Mouse (Mus musculus) midbrain, embryonic 15.5 days (tissue): ENCODE results near the gene Pax7. TPM values are rescaled to one million over a fixed set of nuclear protein-coding genes. Genes with fewer than 3 reads are reported as not detected.

Experiments
- ATAC-seq: fragments of 200-750 bp; cut with Nextera tagmentation; replicated peaks from 2 replicates; pipeline ENCODE4 v1.8.0; 2017; ENCODE audit warnings: moderate TSS enrichment
- H3K27ac ChIP-seq: fragments of 300-500 bp; sonication (generic); 2 replicates; pipeline ENCODE4 v1.5.1; 2015; ENCODE audit warnings: mild to moderate bottlenecking, inconsistent platforms
- H3K27me3 ChIP-seq: fragments of 300-500 bp; sonication (generic); replicated peaks from 2 replicates; pipeline ENCODE4 v1.6.1; 2015; ENCODE audit warnings: inconsistent platforms
- H3K36me3 ChIP-seq: fragments of 300-500 bp; sonication (generic); replicated peaks from 2 replicates; pipeline ENCODE4 v1.6.1; 2015; ENCODE audit warnings: inconsistent platforms
- H3K4me1 ChIP-seq: fragments of 300-500 bp; sonication (generic); 2 replicates; pipeline ENCODE4 v1.6.1; 2015; ENCODE audit warnings: inconsistent platforms
- H3K4me2 ChIP-seq: fragments of 300-500 bp; sonication (generic); 2 replicates; pipeline ENCODE4 v1.6.1; 2015; ENCODE audit warnings: inconsistent platforms, mild to moderate bottlenecking, moderate library complexity
- H3K4me3 ChIP-seq: fragments of 300-500 bp; sonication (generic); 2 replicates; pipeline ENCODE4 v1.5.1; 2015; ENCODE audit warnings: mild to moderate bottlenecking, inconsistent platforms
- H3K9ac ChIP-seq: fragments of 300-500 bp; sonication (generic); 2 replicates; pipeline ENCODE4 v1.6.1; 2015; ENCODE audit warnings: mild to moderate bottlenecking, inconsistent platforms
- H3K9me3 ChIP-seq: fragments of 300-500 bp; sonication (generic); 2 replicates; pipeline ENCODE4 v1.6.1; 2016; ENCODE audit warnings: inconsistent platforms
- WGBS: fragments of 180-500 bp; shearing (Covaris S2); methylation state at CpG from one replicate; pipeline ENCODE4 v1.1.7; 2015; ENCODE audit warnings: mixed read lengths; 5-methylcytosine and 5-hydroxymethylcytosine counted together
- polyA plus RNA-seq: library from polyadenylated mRNA; unstranded; fragments of >200 nt; fragmentation: Nextera tagmentation; extraction: Ambion mirVana; gene quantifications from 2 replicates; pipeline ENCODE4 v1.2.1, GENCODE M21; 2015

The Pax7 gene
- polyA plus RNA-seq, 1 experiment from 2014 or later = 3.8 TPM

GRCm38 (mm10) chr4:139804896-139805295 lies 28.4 kb downstream of the Pax7 start:
- WGBS = 83% methylated on average over 8 of the region's 8 CpGs
- ATAC-seq = no peak
- Histone ChIP-seq H3K9ac (no peak overlapping the region), H3K4me3 (no peak overlapping the region), H3K27ac (no peak overlapping the region), H3K4me1 (peaks cover 24% of the 10 kb centered on the region), H3K36me3 (no peaks in the 10 kb centered on the region), H3K4me2 (no peak overlapping the region), H3K9me3 (no peaks in the 10 kb centered on the region), H3K27me3 (peaks cover 44% of the 10 kb centered on the region)

GRCm38 (mm10) chr4:139803981-139804380 lies 29.3 kb downstream of the Pax7 start:
- no peaks in the 10 kb centered on the region for H3K36me3 ChIP-seq
- H3K9me3 ChIP-seq = no peaks in the 10 kb centered on the region
- no peak overlapping the region for H3K4me2 ChIP-seq
- peaks cover 18% of the 10 kb centered on the region for H3K4me1 ChIP-seq
- no peak overlapping the region for H3K4me3 ChIP-seq
- 29% methylated on average over 2 of the region's 2 CpGs for WGBS
- no peak overlapping the region for H3K9ac ChIP-seq
- H3K27me3 ChIP-seq = peaks cover 42% of the 10 kb centered on the region
- H3K27ac ChIP-seq = no peak overlapping the region
- ATAC-seq = no peak

- Histone ChIP-seq H3K36me3 (no peaks in the 10 kb centered on the region), H3K4me1 (peaks cover 10% of the 10 kb centered on the region; the same call in 1 of the 2 replicates), H3K9ac (no peak overlapping the region), H3K4me3 (no peak overlapping the region), H3K4me2 (no peak overlapping the region), H3K27ac (no peak overlapping the region), H3K9me3 (no peaks in the 10 kb centered on the region), H3K27me3 (peaks cover 32% of the 10 kb centered on the region)
- no peak for ATAC-seq
- 73% methylated on average over 9 of the region's 10 CpGs for WGBS
These were observed 33.8 kb downstream of the Pax7 start for GRCm38 (mm10) chr4:139799436-139800100.

- H3K36me3 ChIP-seq = no peaks in the 10 kb centered on the region
- no peak for ATAC-seq
- H3K4me2 ChIP-seq = no peak overlapping the region
- H3K4me1 ChIP-seq = peaks cover 16% of the 10 kb centered on the region
- H3K27me3 ChIP-seq = peaks cover 24% of the 10 kb centered on the region
- WGBS = 72% methylated on average over 4 of the region's 4 CpGs
- no peak overlapping the region for H3K27ac ChIP-seq
- H3K9ac ChIP-seq = no peak overlapping the region
- H3K9me3 ChIP-seq = no peaks in the 10 kb centered on the region
- no peak overlapping the region for H3K4me3 ChIP-seq
These were observed 36.0 kb downstream of the Pax7 start for GRCm38 (mm10) chr4:139797344-139797743.

GRCm38 (mm10) chr4:139796115-139796514 lies 37.2 kb downstream of the Pax7 start:
- H3K4me1 ChIP-seq = peaks cover 20% of the 10 kb centered on the region
- no peak overlapping the region for H3K4me2 ChIP-seq
- no peaks in the 10 kb centered on the region for H3K9me3 ChIP-seq
- H3K27me3 ChIP-seq = peaks cover 17% of the 10 kb centered on the region; the same call in 1 of the 2 replicates
- ATAC-seq = no peak
- no peak overlapping the region for H3K27ac ChIP-seq
- no peaks in the 10 kb centered on the region for H3K36me3 ChIP-seq
- no peak overlapping the region for H3K4me3 ChIP-seq
- WGBS = 40% methylated on average over 9 of the region's 9 CpGs
- H3K9ac ChIP-seq = no peak overlapping the region

GRCm38 (mm10) chr4:139791168-139791567 lies 42.2 kb downstream of the Pax7 start:
- ATAC-seq = no peak
- Histone ChIP-seq H3K4me1 (peaks cover 16% of the 10 kb centered on the region), H3K27ac (no peak overlapping the region), H3K36me3 (no peaks in the 10 kb centered on the region), H3K9me3 (no peaks in the 10 kb centered on the region), H3K9ac (no peak overlapping the region), H3K27me3 (no peaks in the 10 kb centered on the region; the same call in 1 of the 2 replicates), H3K4me2 (no peak overlapping the region), H3K4me3 (no peak overlapping the region)
- WGBS = 53% methylated on average over 8 of the region's 8 CpGs

- H3K4me1 ChIP-seq = peaks cover 10% of the 10 kb centered on the region
- WGBS = 79% methylated on average over 7 of the region's 7 CpGs
These were observed 43.6 kb downstream of the Pax7 start for GRCm38 (mm10) chr4:139789772-139790171.

GRCm38 (mm10) chr4:139782926-139783467 lies 50.3 kb downstream of the Pax7 start:
- WGBS = 66% methylated on average over 9 of the region's 9 CpGs
- H3K9me3 ChIP-seq = no peaks in the 10 kb centered on the region

More at GRCm38 (mm10) chr4:139789772-139790171, 43.6 kb downstream of the Pax7 start:
- Histone ChIP-seq H3K4me3 (no peak overlapping the region), H3K9me3 (no peaks in the 10 kb centered on the region), H3K4me2 (no peak overlapping the region), H3K36me3 (no peaks in the 10 kb centered on the region), H3K27me3 (no peaks in the 10 kb centered on the region; the same call in 1 of the 2 replicates), H3K27ac (no peak overlapping the region), H3K9ac (no peak overlapping the region)
- no peak for ATAC-seq

GRCm38 (mm10) chr4:139771125-139771631 lies 62.1 kb downstream of the Pax7 start:
- no peak overlapping the region for H3K4me3 ChIP-seq
- WGBS = 8% methylated on average over 9 of the region's 9 CpGs
- H3K27me3 ChIP-seq = peaks cover 3% of the 10 kb centered on the region; the same call in 1 of the 2 replicates
- peaks cover 36% of the 10 kb centered on the region for H3K4me1 ChIP-seq
- no peak overlapping the region for H3K27ac ChIP-seq
- no peaks in the 10 kb centered on the region for H3K9me3 ChIP-seq
- ATAC-seq = peak; percentile 37; the same call in 1 of the 2 replicates
- H3K36me3 ChIP-seq = no peaks in the 10 kb centered on the region
- H3K4me2 ChIP-seq = no peak overlapping the region
- no peak overlapping the region for H3K9ac ChIP-seq

More at GRCm38 (mm10) chr4:139782926-139783467, 50.3 kb downstream of the Pax7 start:
- H3K4me3 ChIP-seq = no peak overlapping the region
- H3K27me3 ChIP-seq = no peaks in the 10 kb centered on the region; the same call in 1 of the 2 replicates
- no peak overlapping the region for H3K27ac ChIP-seq
- no peaks in the 10 kb centered on the region for H3K4me1 ChIP-seq
- no peaks in the 10 kb centered on the region for H3K36me3 ChIP-seq
- H3K4me2 ChIP-seq = no peak overlapping the region
- no peak overlapping the region for H3K9ac ChIP-seq
- ATAC-seq = no peak

GRCm38 (mm10) chr4:139767823-139768222 lies 65.5 kb downstream of the Pax7 start:
- WGBS = 31% methylated on average over 5 of the region's 5 CpGs
- peaks cover 3% of the 10 kb centered on the region; the same call in 1 of the 2 replicates for H3K27me3 ChIP-seq
- ATAC-seq = no peak
- H3K4me2 ChIP-seq = no peak overlapping the region
- H3K36me3 ChIP-seq = no peaks in the 10 kb centered on the region
- H3K4me3 ChIP-seq = no peak overlapping the region
- peaks cover 43% of the 10 kb centered on the region for H3K4me1 ChIP-seq
- peak overlapping the region; percentile 76 for H3K27ac ChIP-seq
- H3K9me3 ChIP-seq = no peaks in the 10 kb centered on the region
- no peak overlapping the region for H3K9ac ChIP-seq

- no peak overlapping the region for H3K9ac ChIP-seq
- no peaks in the 10 kb centered on the region for H3K9me3 ChIP-seq
- peaks cover 50% of the 10 kb centered on the region for H3K4me1 ChIP-seq
- peak overlapping the region; percentile 17 for H3K4me2 ChIP-seq
- WGBS = 3% methylated on average over 18 of the region's 18 CpGs
- ATAC-seq = peak; percentile 75
- H3K4me3 ChIP-seq = no peak overlapping the region
- no peaks in the 10 kb centered on the region for H3K36me3 ChIP-seq
- peak overlapping the region; percentile 76 for H3K27ac ChIP-seq
- H3K27me3 ChIP-seq = peaks cover 3% of the 10 kb centered on the region; the same call in 1 of the 2 replicates
These were observed 66.1 kb downstream of the Pax7 start for GRCm38 (mm10) chr4:139767115-139767718.

GRCm38 (mm10) chr4:139761911-139762310 lies 71.4 kb downstream of the Pax7 start:
- Histone ChIP-seq H3K9ac (no peak overlapping the region), H3K4me1 (peaks cover 61% of the 10 kb centered on the region), H3K4me3 (no peak overlapping the region), H3K27me3 (peaks cover 3% of the 10 kb centered on the region; the same call in 1 of the 2 replicates), H3K36me3 (no peaks in the 10 kb centered on the region), H3K27ac (peak overlapping the region; percentile 35), H3K9me3 (no peaks in the 10 kb centered on the region), H3K4me2 (peak overlapping the region; percentile 14; the same call in 1 of the 2 replicates)
- WGBS = 4% methylated on average over 13 of the region's 13 CpGs
- ATAC-seq = no peak
